Mouse (Mus musculus) megakaryocyte progenitor cell, adult 5-6 weeks (primary cell): ENCODE results near the gene Btf3. TPM values are rescaled to one million over a fixed set of nuclear protein-coding genes. Genes with fewer than 3 reads are reported as not detected.

Experiments
- ATAC-seq: replicated peaks from 2 replicates; pipeline ENCODE4 v1.8.0; 2016; ENCODE audit warnings: mild to moderate bottlenecking, moderate TSS enrichment, inconsistent platforms; ENCODE audit not compliant: poor library complexity
- total RNA-seq, 2 experiments: library from RNA; stranded (forward) in 1 of 2; stranded (reverse) in 1 of 2; fragments of 157-497, 149-512 nt in 1 of 2; fragments of 200-1000 nt in 1 of 2; gene quantifications; 2 replicates each; pipeline versions ENCODE4 v1.2.3 to v1.2.4; 2015 to 2017

The Btf3 gene
- total RNA-seq, 2 experiments from 2014 or later, result 1,345 to 2,157 TPM

DNA sequence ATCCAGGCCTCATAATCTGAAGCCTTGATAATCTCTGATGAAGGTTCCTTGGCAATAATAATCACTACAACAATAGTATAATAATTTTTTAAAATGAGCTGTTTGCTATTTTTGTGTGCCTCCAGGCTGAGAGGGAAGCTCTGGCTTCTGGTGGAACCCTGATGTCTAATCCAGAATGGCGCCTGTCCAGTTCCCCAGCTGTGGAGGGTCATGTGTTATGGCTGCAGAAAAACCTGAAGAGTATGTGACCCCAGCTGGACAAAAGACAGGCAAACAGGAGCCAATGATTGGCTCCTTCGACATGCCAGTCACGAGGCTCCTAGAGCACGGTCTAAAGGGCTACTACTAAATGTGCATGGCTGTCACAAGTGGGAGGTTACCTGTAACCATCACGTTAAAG, 23.7 kb upstream of the Btf3 start:
- no peak for ATAC-seq

DNA sequence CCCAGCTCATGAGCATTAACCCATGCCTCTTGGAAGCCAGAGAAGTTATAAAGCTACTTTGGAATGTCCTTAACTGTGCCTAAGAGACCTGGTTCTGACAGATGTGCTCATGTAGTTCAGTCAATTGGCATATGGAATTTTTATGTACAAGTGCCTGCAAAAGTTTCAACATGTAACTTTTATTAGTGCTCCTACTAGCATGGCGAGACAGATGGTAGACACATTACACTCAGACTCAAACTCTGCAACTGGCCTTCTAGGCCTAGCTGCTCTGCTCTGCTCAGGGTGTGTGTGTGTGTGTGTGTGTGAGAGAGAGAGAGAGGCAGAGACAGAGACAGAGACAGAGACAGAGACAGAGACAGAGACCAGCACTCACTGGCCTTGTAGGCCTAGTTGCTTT, 19.4 kb upstream of the Btf3 start:
- no peak for ATAC-seq

DNA sequence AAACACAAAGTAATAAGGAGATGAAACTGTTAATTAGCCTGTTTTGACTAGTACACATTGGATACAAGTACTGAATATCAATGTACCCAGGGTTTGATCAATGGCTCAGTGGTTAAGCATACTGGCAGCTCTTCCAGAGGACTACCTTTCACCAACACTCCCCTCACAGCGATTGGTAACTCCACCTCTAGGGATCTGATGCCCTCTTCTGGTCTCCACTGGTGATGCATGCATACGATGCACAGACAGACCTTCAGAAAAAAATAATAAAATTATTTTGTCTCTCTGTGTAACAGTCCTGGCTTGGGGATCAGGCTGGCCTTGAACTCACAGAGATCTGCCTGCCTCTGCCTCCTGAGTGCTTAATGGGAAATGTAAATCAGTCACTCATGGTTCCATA, 15.3 kb upstream of the Btf3 start:
- peak; percentile 92 for ATAC-seq

DNA sequence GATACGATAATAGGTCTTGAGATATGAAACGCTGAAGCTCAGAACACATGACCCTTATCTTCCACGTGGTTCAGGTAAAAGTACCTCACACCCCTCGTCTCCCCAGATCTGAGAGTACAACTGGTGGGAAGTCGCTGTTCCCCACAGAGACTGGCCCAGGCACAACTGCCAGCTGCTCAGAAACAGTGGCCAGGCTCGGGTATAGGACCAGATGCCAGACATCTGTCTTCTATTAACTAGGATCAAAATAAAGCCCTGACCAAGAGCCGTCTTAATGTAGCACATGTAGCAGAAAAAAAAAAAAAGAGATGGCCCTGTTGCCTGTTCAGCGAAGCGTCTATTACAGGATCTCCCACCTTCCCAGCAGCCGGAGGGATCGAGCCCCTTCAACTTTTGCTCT, 8.2 kb upstream of the Btf3 start:
- no peak for ATAC-seq

DNA sequence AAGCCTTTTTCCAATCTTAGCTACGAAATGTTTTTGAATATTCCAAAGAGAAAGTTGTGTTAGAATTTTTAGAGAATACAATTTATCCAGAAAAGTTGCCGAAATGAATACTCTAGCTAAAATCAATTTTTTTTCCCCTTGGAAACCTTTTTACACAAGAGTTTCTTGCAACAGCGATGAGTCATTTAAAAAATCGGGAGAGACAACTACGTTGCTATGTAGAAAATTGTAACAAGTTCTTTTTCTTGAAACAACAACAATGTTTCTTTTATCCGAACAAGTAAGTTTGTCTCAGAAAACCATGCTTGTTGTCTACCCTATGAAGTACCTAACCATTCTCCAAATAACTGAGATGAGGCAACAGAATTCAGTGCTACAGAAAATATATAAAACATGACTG, 1.1 kb upstream of the Btf3 start:
- ATAC-seq, result no peak

DNA sequence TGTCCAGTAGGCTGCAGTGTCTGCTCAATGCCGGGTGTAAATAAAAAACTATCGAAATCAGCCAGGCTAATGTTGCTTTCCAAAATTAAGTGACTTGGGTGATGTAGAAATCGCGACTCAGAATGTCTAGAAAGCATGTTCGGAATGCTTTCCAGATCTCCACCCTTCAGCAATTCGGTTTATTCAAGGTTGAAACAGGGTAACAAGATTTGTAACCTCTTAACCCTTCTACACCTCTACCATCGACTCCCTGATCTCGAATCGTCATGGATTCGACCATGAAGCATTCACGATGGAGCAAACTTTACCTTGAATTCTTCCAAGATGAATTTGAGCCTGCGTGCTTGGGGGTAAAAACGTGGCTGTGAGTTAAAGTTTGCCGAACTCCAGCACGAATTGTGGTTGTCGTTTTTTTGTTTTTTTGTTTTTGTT, 456 bp upstream of the Btf3 start:
- ATAC-seq, result no peak

DNA sequence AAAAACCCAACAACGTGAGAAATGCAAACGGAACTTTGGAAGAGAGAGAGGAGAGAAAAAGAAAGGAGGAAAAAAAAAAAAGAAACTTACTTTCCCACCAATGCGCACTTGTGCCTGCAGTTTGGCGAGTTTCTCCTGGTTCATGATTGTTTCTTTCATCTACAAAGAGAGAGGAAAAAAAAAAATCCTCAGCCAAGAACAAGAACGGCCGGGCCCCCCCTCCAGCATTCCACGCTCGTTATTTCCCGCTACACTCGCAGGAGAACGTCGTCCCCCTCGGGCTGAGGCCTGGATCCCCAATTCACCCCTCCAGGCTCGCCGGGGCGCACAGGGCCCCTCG, 696 bp downstream of the Btf3 start:
- ATAC-seq, result no peak

DNA sequence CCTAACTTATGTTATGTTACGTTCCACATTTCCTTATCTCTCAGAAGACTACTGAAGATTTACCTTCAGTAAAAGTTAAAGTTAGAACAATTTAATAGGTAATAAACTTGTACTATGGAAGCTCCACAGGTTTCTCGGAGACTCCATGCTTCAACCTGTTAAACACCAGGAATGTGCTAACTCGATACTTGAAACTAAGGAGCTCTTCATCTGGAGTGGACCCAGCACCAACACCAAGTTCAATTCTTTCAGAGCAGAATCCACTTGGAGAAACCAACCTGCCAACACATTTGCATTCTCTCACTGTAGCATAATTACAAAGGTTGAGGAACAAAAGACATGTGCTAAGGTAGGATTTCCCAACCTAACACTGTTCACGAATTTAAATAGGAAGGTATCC, 1.7 kb downstream of the Btf3 start:
- ATAC-seq, result no peak

DNA sequence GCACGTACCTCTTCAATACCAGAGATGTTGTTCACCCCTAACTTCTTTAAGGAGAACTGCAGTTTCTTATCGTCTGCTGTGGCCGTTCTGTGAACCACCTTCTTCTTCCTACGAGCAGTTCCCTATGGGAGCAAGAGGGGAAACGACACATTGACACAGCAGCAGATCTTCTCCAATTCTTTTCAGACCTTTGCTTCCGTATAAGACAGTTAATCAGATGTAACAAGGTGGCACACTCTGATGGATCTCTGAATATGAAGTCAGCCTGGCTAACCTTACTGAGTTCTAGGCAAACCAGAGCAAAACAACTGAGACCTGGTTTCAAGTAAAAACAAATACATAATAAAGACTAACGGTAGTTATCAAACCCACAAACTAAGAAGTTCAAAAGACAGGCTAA, 3.2 kb downstream of the Btf3 start:
- ATAC-seq, result no peak

DNA sequence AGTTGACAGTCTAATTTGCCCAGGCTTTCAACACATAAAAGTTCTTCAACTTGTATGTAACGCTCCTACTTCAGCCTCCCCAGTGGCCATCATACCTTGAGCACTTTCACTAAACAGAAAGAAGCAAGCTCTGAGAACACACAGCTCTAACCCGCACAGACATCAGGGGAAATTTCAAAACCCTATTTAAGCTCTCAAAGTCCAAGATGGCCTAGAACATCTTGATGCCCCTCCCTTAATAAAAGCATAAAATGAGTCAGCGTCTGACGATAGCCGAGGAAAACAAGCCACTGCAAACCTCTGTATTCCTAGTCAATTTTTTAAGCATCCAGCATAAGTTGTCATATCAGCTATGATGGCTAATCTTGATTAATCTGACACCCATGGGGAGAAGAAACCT, 5.2 kb downstream of the Btf3 start:
- ATAC-seq, result no peak

DNA sequence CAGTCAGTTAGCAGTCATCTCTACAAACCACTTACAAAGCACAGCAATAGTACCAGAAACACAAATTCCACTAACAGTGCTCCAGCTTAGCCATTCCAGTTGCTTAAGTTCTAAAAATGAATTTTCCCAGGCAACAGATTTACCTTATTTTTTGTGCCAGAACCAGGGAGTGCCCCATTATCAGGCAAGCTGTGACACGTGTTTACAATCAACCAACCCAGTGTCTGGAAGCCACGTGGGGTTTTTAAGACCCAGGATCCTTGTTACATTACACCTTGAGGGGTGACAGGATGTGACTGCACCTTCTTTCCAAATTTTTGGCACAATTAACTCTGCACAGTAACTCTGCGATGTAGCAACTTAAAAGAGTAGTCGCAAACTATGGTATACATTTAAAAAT, 8.1 kb downstream of the Btf3 start:
- no peak for ATAC-seq

DNA sequence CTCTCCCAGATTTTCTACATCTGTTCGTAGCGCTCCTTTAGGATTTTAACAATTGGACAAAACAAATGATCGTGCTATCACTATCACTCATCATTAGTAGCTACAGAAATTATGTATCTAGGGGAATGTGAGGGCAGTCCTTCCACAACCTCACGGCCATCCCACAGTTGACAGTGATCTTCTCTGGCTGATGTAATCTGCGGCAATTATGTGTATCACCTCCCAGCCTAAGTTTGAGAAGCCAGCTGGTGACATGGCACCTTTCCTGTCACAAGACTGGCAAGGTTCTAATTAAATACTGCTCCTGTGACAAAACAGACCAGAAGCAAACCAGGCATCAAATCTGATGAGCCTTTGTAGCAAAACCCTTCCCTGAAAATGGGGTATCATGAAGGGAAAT, 8.8 kb downstream of the Btf3 start:
- no peak for ATAC-seq

DNA sequence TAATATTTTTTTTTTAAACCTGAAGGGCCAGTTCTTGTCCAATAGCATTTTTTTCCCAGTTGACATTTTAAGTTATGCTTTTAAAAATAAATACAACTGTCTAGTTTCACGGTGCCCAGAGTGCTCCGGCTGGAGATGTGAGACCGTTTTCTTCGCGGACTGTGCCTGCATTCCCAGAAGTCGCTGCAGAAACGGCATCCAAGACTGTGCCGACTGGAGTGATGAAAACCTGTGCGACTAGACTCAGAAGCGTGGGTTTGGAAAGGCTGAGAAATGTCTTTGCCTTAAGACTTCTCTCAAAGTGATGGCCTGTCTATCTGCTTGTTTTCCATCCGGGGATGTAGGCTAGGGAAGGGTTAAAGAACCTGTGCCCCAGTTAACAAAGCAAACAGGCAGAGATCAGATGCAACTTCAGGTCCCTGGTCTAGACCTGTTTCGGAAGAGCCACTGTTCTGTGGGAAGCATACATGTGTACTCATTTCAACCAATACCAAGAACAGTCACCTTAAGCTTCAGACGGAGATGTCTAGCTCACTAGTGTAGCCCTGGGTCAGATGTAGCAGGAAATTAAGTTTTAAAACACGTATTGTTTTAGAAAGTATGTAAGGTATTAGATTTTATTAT, 9.8 kb downstream of the Btf3 start:
- no peak for ATAC-seq

DNA sequence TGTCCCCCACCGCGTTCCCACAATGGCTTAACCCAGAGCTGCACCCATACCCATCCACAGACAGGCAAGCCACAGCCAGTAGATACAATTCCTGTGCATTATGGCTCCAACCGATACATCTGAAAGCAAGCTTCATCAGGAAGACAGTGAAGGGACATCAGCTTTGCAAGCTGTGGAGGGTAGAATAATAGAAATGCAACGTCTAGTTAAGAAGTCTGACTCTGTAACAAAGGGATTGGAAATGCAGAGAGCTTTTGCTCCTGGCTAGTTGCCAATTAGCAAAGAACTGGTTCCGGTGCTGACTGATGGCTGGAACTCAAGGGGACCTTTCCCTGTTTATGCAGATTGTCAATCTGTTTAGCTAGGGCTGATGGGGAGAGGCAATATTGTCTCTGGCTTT, 10.4 kb downstream of the Btf3 start:
- ATAC-seq, result no peak

DNA sequence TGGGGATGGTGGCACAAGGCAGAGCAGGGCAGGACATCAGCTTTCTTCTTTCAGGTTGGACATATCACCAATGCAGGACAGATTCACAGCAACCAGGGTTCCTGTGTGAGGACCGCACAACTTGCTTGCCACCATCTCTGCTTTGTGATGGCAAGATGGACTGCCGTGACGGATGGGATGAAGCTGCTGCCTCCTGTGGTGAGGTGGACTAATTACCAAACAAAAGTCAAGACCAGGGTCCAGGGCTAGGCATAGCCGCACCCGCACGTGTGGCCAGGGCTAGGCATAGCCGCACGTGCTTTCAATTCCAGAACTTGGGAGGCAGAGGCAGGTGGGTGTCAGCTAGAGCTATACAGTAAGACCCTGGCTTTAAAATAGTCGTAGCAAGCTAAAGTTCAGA, 11.5 kb downstream of the Btf3 start:
- ATAC-seq, result 0 out of 2 replicates have a peak, but pooled peaks have one; percentile 40

DNA sequence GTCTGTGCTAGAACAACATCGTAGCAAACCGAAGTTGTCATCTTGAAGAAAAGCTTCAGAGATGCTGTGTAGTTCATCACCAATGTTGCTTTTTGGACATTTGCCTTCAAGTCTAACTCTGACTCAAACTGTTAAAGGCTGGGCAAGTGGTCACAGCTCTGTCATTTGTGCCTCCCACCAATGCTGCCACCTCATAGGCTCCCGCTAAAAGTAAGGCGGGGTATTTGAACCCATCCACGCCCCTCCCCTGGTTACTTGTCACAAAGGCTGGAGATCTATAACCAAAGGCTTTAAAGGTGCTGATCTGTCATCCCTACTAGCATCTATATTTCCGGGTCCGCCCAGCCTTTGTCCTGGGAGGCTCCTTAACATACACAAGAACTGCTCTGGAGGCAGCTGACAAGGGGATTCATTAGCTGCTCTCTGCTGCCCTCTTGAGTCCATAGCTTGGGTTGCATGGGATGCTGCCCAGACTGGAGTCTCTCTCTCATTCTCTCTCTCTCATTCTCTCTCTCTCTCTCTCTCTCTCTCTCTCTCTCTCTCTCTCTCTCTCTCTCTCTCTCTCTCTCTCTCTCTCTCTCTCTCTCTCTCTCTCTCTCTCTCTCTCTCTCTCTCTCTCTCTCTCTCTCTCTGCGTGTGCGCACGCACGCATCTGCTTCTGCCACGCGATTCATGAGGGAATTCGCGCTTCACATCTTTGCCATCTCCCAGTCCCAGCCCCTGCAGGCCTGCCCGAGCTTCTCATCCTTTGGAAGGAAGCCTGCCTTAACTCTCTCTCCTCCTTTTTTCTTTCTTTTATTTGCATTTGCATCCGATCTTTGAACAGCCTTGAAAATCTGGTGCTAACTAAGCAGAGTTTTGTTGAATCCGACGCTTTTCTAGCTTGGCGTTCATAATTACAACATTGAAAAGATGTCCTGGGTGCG, 17.7 kb downstream of the Btf3 start:
- ATAC-seq, result peak; percentile 99

DNA sequence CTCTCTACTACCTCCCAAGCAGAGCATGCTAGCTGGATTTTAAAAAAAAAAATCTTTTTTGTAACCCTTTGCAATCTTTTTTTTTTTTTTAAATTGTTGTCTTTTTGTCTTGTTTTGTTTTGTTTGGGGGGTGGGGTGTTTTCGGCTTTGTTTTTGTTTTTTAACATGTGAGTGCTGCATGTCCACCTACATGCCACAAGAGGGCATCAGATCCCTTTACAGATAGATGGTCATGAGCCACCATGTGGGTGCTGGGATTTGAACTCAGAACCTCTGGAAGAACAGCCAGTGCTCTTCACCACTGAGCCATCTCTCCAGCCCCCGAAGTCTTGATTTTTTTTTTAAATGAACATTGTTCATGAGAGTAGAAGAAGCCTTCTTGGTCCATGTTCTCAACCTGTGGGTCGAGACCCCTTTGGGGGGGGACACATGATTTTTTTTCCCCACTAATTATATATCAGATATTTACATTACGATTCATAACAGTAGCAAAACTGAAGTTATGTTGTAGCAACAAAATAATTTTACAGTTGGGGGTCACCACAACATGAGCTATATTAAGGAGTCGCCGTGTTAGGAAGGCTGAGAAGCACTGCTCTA, 18.8 kb downstream of the Btf3 start:
- ATAC-seq, result no peak

DNA sequence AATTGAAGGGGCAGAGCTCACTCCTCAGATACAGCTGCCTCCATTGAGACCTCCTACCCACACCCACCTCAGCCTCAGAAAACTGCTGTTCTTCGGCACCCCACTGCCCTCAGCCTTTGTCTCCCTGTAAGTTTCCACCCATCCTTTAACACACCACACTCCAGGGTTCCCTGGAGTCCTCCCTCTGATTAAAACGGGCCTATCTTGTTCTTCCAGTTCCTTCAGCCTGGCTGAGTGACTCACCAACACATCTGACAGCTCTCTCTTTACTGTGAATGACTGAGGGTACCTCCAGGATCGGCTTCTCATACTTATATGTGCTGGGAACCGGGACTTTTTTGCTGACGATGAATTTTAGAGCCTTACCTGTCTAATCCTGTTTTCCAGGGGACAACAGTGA, 20.7 kb downstream of the Btf3 start:
- no peak for ATAC-seq

DNA sequence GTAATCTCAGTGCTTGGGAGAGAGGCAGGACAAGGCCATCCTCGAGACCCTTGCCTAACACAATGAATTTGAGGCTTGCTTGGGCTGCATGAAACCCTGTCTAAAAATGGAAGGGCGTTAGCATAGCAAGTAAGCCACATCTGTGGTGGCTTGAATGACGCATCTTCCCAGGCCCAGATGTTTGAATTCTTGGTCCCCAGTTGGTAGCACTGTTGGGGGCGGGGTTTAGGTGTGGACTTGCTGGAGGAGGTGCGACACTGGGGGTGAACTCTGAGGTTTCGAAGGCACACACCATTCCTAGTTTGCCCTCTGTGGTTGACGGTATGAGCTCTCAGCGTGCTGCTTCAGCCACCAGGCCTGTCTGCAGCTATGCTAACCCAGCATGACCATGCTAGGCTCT, 25.1 kb downstream of the Btf3 start:
- no peak for ATAC-seq

DNA sequence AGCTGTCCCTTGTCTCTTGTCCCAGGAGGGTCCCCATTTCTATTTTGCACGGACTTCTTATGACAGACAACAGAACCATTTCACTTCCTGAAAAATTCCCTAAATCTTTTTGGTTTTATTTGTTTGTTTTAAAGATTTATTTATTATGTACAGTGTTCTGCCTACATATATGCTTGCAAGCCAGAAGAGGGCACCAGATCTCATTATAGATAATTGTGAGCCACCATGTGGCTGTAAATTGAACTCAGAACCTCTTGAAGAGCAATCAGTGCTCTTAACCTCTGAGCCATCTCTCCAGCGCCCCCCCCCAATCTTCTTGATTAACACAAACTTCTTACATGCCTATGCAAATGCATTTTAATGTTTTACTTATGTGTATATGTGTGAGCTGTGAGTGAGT, 26.1 kb downstream of the Btf3 start:
- no peak for ATAC-seq

DNA sequence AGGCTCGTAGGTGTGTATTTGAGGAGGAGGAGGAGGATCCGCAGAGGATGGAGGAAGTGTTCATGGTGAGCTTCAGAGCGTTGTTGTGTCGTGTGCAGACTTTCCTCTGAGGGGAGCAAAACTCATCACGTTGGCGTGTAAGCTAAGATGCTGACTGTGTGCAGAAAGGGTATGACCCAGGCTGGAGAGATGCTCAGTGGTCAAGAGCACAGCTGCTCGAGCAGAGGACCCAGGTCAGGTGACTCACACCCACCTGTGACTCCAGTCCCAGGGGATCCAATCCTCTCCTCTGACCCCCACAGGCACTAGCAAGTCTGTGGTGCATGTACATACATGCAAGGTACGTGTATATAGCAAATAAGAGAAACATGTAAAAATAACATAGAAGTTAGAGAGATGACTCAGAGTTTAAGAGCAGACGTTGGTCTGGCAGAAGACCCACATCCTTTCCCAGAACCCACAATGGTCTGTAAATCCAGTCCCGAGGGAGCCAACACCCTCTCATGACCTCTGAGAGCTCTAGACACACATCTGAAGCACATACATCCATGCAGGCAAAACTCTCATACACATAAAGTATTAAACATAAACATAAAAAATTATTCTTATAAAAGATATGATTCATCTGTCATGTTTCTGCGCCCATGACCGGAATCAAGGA, 35.7 kb downstream of the Btf3 start:
- ATAC-seq, result no peak

DNA sequence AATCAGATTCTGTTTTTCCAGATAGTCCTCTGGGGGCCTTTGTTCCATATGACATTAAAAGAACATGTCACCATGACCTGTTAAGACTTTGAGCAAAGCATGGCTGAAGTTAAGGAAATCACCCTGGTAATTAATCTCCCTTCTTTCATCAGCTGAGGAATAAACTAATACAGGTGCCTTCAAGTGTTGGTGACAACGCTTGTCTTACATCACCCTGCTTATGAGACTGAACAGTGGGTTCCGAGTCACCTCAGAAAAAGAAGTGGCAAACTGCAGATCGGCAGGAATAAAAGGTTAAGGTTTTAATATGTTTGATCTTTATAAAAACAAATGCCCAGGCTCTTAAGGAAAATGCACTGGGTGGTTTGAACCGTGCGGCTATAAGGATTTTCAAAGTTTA, 37.1 kb downstream of the Btf3 start, which contains the start of gene Gm21976:
Gene Gm21976 (plus strand): TSS at position 202 of the 400 bp plus-strand sequence.
- no peak for ATAC-seq
